Mouse (Mus musculus): ENCODE measurements at regions not wholly inside any gene's neighbourhood (a gene's known extent, or its start where the extent isn't known, plus 50 kb on each side); places are given as distances from the start of the nearest gene placed in this dataset.
A peak's percentile ranks its signal among the peaks of the same experiment; 100 is the strongest.

GRCm38 (mm10) chr6:116986266-116987000 lies 181.9 kb upstream of the Cxcl12 start:
- DNase-seq (ENCODE audit: low spot score in 2 of 2) = no peak
- intact Hi-C loops (cut with DNase I) = no loop called here

GRCm38 (mm10) chr6:116987243-116987642 lies 181.1 kb upstream of the Cxcl12 start:
- intact Hi-C loops (cut with DNase I) = no loop called here
- no peak for DNase-seq (ENCODE audit: low spot score in 2 of 2)

- DNase-seq (ENCODE audit: low spot score in 2 of 2) = peak in 1 of 2 experiments; percentile 59
- intact Hi-C loops (cut with DNase I) = no loop called here
Measured at GRCm38 (mm10) chr6:116998948-116999682, 169.2 kb upstream of the Cxcl12 start.

DNA sequence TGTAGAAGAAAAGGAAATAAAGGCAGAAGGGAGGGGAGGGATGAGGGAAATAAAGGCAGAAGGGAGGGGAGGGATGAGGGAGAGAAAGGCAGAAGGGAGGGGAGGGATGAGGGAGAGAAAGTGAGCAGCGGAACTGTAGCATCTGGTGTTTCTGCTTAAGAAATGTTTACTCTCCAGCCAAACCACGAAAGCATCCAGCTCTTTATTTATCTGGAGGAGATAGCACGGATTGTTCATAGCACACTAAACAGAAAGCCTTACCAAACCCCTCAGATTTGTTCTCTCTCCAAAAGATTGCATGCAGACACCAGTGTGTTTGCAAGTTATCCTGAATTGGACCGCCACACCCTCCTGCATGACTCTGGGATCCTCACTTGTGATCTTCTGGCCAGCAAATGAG lies 168.4 kb upstream of the Cxcl12 start:
- intact Hi-C loops (cut with DNase I) = no loop called here
- no peak for DNase-seq (ENCODE audit: low spot score in 2 of 2)

DNA sequence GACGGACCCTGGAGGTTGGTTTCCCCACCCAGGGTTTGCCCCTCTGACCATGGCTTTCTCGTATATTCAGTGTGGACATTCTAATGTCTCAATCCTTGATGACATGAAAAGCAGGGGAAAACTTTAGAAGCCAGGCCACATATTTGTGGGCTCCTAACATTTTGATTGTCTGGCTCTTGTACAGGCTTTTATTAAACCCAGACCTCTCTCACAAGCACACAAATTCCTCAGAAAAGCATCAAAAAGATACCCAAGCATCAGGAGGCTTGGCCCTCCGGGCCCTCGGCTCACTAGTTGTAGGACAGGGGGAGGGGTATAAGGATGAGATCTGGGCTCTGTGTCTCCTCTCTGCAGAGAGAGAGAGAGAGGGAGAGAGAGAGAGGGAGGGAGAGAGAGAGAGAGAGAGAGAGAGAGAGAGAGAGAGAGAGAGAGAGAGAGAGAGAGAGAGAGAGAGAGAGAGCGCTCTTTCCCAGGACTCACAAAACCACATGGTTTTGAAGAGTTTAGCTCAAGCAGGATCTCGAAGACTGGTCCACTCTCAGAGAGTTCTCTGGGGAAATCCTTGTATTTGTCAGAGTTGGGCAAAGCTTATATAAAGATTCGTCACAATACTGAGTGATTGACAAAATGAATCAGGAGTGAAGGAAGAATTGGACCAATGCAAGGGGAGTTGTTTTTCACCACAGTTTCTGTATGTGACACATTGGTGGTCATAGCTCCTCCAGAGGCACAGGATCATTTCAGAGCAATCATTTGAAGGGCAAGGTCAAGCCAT lies 167.2 kb upstream of the Cxcl12 start:
- intact Hi-C loops (cut with DNase I) = no loop called here

GRCm38 (mm10) chr6:117012621-117013020 lies 155.7 kb upstream of the Cxcl12 start:
- intact Hi-C loops (cut with DNase I) = no loop called here
- no peak for DNase-seq (ENCODE audit: low spot score in 2 of 2)

More for the DNA sequence above, 167.2 kb upstream of the Cxcl12 start:
- no peak for DNase-seq (ENCODE audit: low spot score in 2 of 2)

- intact Hi-C loops (cut with DNase I) = no loop called here
- DNase-seq (ENCODE audit: low spot score in 2 of 2) = no peak
Measured at GRCm38 (mm10) chr6:117015461-117015860, 152.9 kb upstream of the Cxcl12 start.

- intact Hi-C loops (cut with DNase I) = no loop called here
- DNase-seq (ENCODE audit: low spot score in 2 of 2) = no peak
Measured at GRCm38 (mm10) chr6:117021851-117022250, 146.5 kb upstream of the Cxcl12 start.

DNA sequence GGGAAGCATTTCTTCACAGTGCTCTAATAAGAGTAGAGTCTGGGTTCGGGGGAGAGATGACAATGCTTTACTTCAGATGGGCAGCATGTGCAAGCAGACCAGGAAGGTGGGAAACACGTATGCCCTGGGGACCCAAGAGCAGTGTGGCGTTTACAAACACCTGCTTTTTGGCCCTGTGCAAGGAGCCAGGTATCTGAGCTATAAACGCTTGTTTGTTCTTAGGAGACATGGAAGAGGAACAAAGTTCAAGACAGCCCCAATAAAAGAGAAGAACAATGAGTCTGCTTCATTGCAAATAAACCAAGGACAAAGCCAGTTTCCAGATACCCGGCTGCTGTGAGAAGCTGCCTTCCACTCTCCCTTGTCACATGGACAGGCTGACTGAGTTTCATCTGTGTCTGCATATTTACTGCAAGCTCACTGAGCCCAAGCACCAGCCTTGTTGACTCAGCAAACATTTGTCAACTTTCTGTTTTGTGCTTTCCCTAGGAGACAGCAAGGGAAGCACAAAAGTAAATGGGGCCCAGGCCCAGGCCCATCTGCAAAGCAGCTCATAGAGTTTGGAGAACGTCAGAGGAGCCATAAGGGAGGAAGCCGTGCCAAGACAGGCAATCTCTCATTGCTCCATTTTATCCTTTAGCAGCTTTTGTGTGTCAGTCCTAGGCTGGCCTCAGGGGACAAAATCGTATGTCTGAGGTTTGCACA lies 136.1 kb upstream of the Cxcl12 start:
- DNase-seq (ENCODE audit: low spot score in 2 of 2) = no peak
- intact Hi-C loops (cut with DNase I) = no loop called here

DNA sequence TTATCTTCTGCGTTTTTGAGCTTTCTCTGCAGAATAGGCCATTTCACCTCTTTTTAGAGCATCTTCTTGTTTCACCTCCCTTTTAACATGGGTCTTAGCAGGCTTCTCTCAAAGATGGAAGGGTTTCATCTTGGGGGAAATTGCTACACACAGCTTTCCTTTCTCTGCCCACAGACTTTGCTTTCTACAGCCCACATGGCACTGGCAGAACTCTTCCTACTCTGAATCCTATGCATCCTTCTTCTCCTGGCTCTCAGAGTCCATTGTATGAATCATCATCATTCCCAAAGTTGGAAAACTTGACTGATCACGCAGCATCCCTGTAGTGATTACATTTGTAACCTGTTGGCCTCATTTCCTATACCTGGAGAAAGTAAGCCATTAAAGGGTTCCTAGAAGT lies 124.6 kb upstream of the Cxcl12 start:
- intact Hi-C loops (cut with DNase I) = no loop called here
- no peak for DNase-seq (ENCODE audit: low spot score in 2 of 2)

DNA sequence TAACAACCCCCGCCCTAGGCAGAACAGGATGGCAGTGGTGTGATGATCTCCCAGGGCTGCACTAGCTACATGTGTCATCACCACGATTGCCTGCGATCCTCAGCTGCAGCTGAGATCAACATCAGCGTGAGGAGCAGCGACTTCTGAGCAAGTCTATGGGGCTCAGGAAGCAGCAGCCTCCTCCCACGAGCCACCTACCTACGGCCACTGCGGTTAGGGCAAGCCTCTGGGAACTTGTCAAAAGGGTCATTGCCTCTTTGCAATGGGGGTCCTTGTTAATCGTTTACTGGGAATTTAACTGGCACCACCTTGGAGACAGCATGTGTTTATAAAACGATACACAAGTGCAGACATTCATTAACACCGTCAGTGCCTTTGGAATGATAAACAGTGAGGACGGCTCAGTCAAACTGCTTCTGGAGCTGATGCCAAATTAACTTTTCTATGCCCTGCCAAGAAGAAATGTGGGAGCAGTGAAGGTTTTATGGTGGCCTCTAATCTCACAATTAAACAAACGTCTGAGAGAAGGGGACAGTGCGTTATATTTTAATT lies 118.8 kb upstream of the Cxcl12 start:
- no peak for DNase-seq (ENCODE audit: low spot score in 2 of 2)
- intact Hi-C loops (cut with DNase I) = no loop called here

DNA sequence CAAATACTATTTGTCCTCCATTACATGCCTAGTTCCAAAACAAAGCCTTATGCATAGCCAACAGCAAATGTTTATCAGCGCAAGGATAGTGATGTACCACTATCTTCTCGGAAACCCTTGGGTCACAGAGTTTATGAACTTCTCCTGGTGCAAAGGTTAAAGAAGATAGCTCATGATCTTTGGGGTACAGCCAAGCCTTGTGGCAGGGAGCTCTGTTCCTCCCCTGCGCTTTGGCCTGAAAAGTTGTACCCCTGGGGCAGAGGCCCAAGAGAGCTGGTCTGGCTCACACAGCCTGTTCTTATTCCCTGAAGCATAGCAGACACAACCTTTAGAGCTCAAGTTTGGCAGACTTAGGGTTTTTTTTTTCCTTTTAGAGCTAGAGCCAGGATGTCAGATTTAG lies 107.6 kb upstream of the Cxcl12 start:
- DNase-seq (ENCODE audit: low spot score in 2 of 2) = no peak
- intact Hi-C loops (cut with DNase I) = no loop called here

DNA sequence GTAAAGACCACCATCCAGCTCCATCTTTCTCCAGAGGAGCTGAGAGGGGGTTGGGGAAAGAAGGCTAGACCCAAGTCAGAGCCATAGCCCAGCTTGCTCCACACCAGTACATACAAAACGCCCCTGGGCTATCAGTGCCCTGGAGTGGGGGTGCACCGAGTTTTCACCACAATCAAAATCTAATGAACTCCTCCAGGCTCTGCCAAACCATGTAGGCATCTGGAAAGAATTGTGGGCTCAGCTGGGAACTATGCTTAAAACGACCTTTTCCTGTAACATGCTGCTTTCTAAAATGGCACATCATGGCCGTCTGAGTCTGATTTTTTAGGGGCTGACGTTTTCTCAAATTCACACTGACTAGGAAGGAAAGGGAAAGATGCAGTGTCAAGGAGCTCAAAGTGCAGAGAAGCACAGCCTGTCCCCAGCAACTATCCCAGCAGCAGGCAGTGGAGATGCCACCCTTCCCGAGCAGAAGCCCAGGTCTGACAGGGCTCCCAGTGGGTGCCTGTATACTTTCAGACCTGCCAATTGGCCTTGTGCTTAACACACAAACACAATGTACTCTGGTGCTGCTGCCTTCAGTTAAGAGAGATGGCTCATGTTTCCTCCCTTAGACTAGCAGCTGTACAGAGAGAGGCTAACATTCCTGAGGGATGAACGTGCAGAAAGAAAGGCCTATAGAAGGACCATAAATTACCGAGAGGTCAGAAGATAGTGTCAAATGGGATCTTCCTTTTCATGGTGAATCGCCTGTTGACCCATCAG lies 100.6 kb upstream of the Cxcl12 start:
- no peak for DNase-seq (ENCODE audit: low spot score in 2 of 2)
- intact Hi-C loops (cut with DNase I) = no loop called here

DNA sequence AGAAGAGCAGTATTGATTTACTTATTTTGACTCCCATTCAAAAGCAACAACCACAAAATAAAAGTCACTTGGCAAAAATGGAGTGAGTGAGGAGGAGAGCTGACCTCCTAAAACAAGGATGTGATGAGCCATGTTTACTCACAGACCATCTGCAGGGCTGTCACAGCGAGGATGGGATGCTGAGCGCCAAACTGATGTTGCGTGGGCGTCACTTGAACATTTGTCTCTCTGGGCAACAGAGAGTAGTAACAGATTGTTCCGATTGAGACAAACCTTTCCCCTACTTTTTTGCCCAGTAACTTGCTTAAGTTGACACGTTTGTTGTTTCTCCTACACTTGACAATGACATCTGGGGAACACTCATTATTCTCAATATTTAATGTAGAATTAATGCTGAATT lies 97.0 kb upstream of the Cxcl12 start:
- intact Hi-C loops (cut with DNase I) = no loop called here
- DNase-seq (ENCODE audit: low spot score in 2 of 2) = peak; percentile 72 to 79

GRCm38 (mm10) chr6:117071857-117072256 lies 96.5 kb upstream of the Cxcl12 start:
- no peak for DNase-seq (ENCODE audit: low spot score in 2 of 2)
- intact Hi-C loops (cut with DNase I) = no loop called here

DNA sequence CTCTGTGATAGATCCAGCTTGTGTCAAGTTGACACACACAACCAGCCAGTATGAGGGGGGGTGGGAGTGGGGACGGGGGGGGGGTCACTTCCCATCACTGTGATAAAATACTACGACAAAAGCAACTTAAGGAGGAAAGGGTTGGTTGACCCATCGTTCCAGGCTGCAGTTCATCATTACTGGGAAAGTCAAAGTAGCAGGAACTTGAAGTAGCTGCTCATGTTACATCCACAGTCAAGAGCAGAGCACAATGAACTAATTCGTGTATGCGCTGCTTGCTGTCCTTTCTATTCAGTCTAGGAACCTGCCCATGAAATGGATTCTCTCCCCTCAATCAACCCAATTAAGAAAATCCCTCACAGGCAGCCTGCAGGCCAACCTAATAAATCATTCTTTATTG lies 88.8 kb upstream of the Cxcl12 start:
- DNase-seq (ENCODE audit: low spot score in 2 of 2) = no peak
- intact Hi-C loops (cut with DNase I) = no loop called here

DNA sequence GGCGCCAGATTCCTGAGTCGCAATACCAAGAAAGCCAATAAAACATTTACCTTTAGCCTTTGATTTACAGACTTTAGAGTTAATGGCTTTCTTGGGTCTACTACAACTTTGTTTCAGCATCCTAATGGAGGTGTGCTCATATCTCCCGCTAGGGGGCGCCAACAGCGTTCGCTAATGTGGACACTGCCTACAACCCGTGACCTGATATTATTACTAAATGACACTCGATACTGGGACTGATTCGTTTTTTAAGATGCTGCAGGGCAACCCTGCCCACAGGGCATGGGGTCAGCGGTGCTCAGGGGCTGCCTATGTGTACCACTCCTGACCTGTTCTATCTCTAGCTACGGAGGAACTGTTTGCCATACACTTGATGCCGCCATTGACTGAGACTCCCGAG lies 87.4 kb upstream of the Cxcl12 start:
- intact Hi-C loops (cut with DNase I) = no loop called here
- DNase-seq (ENCODE audit: low spot score in 2 of 2) = no peak

- no peak for DNase-seq (ENCODE audit: low spot score in 2 of 2)
Measured at GRCm38 (mm10) chr6:117084211-117084610, 84.1 kb upstream of the Cxcl12 start.

More at GRCm38 (mm10) chr6:117084211-117084610, 84.1 kb upstream of the Cxcl12 start:
- intact Hi-C loops (cut with DNase I) = no loop called here
